Mouse (Mus musculus) kidney, adult 18-20 months (tissue): Measurements from ENCODE around the gene Rcor3.
A peak's percentile ranks its signal among the peaks of the same experiment; 100 is the strongest.

Experiments
- DNase-seq: peaks from one replicate; pipeline ENCODE4 v3.0.0; 2021

Gene Rcor3

DNA sequence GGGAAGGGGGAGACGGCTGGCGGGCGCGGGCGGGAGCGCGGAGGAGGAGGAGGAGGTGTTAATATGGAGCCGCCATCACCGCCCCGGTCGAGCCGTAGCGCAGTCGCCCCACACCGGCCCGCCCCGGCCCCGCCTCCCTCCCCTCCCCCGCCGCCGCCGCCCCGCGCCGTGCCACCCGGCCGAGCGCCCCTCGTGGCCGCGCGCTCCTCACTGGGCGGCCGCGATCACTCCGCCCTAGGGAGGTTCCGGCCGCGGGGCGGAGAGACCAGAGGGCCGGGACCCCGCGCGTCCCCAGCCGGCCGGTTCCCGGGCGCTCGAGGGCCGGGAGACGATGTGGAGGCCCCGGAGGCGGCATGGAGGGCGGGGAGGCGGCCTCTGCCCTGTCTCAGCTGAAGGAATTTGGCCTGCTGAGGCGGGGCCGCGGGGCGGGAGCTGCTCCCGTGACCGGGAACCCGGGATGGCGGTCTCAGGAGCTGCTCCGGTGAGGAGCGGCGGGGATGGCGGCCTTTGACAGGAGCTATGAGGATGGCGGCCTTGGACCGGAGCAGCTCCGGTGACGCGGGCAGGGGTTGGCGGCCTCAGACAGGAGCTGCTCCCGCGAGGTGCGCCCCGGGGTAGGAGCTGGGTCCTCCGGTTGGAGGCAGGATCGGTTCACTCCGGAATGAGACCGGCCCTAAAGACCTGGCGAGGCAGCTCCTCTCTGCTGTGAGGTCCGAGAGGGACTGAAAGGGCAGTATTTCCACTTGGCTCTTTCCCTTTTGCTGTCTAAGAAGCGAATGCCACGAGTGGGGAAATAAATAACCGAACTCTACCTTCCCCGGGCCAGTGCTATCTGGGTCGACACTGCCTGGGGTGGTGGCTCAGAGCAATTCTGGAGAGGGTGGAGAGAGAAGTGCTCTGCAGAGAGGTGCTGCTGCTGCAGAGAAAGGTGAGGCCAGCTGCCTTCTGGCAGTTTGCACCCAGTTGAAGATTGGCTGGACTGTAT, at the start of gene Rcor3:
Rcor3 (minus strand) TSS at position 137 of the 985 bp plus-strand sequence.
- peak; percentile 91 for DNase-seq

DNA sequence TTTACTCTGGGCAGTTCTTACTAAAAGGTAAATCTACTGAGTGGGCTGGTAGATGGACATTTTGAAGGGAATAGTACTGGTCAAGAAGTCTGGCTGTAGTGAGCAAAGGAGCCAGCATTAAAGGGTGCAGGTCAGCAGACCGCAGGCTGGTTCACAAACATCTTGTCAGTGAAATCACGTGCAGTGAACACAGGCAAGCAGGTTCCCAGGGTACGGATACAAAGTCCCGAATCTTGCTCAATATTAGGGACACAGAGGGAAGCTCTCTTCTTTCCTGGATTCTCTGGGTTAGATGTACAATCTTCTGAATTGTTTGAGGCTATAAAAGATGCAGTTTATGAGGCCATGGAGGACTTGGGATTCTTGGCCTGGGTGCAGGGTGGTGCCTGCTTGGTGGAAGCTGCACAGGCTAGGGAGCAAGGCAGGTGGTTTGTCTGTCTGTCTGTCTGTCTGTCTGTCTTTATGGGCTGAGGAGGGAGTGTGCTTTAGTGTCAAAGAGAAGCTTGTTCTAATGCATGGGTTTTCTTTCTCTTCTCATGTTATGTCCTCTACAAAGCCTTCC, 43.9 kb upstream of the Rcor3 start:
- no peak for DNase-seq

DNA sequence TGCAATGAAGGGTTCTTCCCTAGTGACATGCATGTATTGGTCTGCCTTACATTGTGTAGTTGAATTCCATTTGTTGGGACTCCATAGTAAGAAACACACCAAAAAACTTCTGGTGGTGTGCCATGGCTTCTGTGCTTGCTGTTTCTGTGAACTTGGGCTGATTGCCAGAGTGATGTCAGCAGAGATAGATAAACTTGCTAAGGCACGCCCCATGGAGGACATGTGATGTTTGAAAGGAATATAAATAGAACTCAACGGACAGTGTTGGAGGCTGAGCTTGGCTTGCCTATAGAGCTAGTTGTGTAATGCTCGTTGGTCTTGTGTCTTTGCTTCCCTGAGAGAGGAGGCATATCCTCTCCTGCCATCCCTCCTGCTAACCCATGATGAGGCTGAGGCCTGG, 42.0 kb upstream of the Rcor3 start:
- DNase-seq: no peak

DNA sequence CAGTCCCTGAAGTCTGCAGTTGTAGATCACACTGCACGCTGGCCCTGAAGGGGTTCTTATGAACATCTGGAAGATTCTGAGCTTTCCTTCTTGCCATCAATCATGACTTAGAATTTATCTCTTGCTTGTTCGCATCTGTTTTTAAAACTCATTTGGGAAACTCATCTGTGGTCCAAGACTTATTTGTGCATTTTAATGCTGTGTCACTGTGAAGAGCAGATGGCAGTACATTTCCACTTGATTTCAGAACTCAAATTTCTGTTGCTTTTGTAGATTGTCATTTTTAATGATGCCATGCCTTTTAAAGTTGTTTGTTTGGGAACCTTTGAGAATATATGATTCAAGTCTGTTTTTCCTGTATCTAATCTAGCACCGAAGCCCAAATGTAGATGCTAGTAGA, 33.6 kb upstream of the Rcor3 start:
- no peak for DNase-seq

DNA sequence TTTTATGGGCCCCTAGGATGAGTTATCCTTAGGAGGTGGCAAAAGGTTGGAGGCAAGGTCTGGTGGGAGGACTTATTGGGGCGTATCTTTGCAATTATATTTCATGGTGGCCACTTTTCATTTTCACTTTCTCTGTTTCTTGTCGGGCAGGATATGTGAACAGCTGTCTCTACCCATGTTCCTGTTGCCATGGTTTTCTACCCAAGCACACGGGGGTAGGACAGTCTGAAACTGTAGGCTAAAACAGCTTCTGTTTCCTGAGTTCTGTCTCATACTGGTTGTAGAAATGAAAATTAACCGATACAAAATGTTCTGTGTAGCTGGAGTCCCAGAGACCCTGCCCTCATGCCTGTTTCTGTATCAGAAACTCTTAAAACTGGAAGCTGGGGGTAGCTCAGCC, 13.3 kb upstream of the Rcor3 start:
- DNase-seq: no peak

DNA sequence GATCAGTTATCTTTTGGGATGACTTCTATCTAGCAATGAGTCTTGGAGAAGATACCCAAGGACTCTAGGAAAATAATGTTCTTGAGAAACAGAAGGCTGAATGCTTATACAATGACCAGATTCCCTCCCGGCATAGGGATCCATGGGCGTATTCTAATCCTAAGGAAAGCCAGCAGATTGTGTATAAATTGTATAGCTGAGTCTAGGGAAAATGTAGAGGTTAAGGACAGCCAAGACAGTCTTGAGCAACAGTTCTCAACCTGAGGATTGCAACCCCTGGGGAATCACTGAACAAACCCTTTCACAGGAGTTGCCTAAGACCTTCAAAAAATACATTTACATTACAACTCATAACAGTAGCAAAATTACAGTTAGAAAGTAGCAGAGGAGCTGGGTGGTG, 2.5 kb upstream of the Rcor3 start:
- DNase-seq: no peak

DNA sequence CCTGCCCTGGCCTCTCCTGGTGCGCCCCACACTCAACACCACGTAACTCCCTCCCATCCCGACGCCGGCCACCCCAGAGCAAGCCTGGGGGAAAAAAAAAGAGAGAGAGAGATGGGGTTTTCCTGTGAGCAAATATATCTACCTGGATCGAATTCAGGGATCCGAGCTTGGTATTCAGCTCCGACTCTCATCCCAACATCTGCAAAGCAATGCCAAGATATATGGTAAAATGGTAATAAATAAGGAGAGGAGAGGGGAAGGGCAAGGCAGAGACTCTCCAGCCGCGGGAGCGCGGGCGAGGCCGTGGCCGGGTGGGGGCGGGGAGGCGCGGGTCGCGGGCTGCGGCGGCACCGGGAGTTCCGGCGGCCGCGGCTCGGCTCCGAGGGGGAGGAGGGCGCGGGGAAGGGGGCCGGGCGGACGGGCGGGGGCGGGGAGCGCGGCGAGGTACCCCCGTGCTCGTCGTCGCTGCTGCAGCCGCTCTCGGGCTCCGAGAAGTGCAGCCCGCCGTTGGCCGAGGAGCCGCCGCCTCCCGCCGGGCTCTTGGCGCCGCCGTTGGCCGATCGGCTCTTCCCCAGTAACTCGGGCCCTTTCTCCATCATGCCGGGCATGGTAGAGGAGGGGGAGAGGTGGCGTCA, 454 bp downstream of the Rcor3 start:
- no peak for DNase-seq

DNA sequence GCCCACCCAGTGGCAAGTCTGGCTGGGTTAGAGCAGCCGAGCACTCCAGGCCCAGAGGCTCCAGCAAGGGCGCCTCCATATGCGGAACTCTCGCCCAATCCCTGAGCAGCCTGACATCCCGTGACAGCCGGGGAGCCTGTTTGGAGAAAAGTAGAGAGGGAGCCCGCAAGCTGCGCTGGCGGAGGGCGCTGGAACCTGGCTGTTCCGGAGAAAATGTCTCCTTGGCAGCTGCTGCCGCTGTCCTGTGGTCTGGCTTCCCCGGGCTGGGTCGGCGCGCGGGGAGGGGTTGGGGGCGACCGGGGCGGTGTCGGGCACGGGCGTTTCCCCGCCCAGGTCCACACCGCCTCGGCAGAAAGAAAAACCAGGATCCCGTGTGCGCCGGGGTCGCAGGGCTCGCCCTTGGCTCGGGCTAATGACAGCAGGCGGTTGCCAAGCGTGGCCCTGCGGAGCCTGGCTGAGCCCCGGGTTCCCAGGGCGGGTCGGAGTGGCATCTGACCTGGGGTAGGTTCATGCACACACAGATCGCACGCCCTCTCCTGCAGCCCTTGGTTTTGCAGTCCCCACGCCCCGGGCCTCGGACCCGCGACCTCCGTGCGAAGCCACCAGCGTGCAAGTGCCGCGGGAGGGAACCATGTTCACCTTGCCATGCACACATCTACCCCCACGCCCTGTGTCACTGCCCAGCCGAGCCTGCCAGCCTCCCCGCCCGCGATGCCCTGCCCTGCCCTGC, 1.1 kb downstream of the Rcor3 start:
- peak; percentile 82 for DNase-seq

DNA sequence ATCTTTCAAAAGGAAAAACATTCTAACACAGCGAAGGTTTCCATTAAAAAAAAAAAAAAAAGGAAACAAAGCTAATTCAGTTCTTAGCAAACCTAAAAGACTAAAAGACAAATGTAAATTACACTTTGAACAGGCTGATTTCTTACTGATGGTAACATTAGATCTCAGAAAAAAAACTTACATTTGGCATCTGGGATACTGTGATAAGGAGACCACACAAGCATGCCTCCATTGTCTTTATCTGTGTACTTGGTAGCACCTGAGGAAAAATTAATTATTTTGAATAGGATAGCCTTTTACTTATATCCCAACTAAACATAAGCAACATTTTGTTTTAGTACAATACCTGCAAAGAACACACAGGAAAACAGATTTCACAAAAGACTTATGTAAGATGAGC, 7.7 kb downstream of the Rcor3 start:
- no peak for DNase-seq

DNA sequence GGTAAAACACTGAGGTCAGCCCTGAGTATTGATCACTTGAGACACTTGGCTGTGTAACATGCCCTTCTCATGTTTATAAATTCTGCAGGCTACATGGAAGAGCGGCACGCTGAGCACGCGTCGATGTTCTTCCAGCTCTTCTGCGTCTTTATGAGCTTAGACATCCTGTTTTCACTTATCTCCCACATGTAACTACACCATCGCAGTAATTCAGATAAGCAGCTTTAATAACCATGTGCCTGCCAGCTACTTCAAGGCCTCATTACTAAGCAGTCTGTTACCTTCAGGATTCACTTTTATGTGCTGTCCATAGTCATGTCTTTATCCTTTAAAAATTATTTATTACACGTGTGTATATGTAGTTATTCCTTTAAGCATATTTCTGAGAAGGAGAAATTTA, 9.5 kb downstream of the Rcor3 start:
- DNase-seq: no peak

DNA sequence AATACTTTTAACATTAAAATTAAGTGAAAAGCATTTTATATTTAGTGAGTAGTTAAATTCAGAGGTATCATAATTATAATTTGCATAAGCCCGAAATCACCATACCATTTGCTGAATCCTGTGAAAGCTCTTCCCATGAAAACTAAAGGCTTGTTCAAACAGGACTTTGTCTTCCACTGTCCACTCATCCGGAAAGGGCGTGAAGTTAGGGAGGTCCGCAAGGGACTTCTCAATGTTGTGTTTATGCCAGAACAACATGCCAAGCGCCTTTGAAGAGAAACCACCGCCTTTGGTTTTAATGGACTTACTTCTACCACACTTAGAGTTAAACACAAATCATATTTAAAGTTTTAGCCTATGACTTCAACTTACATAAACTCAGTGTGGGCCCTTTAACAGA, 12.1 kb downstream of the Rcor3 start:
- peak; percentile 50 for DNase-seq

DNA sequence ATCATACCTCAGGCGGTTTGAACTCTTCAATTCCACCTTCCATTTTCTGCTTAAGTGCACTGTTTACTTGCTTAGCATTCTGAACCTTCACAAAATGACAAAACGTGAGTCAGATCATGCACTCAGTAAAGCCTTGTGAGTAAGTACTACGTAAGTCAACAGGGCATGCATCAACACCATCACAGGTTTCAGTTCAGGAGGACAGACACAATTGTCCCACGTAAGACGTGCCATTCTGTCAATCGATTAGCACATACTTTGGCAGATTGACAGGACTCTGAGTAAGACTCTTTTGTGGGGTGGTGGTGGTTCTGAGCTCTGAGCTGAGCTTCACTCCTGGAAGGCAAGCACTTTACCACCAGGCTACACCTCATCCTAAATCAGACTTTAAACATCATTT, 21.6 kb downstream of the Rcor3 start:
- no peak for DNase-seq

DNA sequence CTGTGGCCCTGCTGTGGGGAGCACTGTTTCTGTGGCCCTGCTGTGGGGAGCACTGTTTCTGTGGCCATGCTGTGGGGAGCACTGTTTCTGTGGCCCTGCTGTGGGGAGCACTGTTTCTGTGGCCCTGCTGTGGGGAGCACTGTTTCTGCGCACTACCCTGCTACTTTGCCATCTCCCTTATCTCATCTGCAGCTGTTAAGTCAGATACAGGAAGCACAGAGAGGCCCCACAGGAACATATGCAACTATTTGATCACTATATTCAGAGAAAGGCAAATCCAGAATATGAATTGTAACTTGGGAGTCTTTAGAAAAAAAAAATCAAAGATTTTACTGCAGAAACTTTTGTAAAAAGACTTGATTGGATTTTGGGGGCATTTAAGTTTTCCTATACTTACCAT, 22.5 kb downstream of the Rcor3 start:
- DNase-seq: no peak

DNA sequence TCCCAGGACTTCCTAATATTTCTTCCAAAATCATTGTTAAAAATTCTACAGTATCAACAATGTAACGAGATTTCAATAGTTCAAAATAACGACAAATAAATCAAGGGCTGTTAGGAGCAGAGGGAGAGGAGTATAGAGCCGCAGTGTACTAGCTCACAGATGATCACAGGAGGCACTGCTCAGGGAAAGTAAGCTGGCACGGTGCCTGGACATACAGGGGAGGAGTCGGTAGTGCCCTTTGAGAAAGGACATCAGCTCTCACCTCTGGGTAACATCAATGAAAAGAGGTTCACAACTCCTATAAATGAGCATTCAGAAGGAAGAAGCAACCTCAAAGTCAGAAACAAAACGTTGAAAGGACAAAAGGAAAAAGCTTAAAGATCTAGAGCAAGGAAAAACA, 28.7 kb downstream of the Rcor3 start:
- peak; percentile 64 for DNase-seq

DNA sequence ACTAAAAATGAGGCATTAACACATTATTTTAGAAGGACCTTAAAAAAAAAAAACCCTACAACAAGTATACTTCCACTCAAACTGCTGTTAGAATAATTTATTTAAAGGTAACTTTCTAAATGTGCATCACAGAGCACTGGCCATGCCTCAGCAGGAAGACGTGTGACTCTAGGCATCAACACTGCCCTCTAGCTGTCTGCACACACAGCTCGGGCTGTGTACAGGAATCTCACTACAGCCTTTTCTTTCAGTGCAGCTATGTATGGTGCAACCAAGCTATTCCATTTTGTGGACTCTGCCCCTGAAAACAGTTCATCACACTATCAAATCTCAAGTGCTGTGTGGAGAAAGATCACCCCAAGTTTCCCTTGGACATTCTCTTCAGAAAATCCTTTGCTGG, 30.5 kb downstream of the Rcor3 start:
- DNase-seq: no peak

DNA sequence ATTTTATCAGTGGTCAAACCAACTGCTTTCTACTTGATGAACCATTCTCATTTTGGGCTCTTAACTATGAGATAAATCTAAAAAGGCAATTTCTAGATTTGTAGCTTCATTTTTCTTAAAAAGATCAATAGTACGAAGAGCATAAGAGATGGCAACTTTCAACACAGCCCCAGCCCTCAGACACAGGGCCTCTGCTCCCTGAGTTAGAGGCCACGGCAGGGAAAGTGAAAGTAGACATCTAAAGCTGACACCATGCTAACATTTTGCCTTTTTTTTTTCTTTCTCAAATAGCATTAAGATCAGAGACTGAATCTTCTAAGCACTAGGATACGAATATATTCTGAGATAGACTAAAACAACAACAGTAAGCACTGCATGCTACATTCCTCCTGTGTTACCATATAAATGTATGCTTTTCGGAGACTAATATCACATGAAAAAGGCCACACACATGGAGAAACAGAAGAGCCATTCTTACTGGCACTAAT, 31.9 kb downstream of the Rcor3 start:
- no peak for DNase-seq

DNA sequence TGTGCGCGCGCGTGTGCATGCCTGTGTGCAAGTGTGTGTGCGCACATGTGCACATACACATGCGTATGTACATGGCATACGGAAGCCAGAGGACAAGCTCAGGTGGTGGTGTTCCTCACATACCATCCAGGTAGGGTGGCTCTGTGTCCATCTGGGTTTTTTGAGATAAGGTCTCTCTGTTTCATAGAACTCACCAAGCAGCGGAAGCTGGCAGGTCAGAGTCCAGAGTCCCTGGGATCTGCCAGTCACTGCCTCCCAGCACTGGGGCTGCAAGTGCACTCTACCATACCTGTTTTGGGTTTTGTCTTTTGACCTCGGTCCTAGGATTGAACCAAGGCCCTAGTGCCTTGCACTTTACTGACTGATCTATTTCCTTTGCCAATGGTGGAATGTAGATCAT, 33.8 kb downstream of the Rcor3 start:
- DNase-seq: peak; percentile 69

DNA sequence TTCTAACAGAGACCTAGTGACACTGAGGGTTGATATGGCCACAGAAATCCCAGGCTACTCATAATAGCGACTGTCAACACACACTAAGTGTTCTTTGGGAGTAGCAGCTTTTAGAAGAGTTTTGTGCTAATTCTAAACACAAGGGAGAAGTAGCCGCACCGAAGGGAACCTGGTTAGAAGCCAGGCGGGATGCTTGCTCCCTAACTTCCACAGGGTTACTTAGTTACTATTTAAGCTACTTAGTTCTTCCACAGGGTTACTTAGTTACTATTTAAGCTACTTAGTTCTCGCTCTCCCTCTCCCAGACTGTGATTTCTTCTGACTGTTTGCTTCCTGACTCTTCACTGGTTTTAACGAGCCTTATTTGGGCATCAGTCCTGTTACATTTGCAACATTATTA, 34.7 kb downstream of the Rcor3 start:
- DNase-seq: peak; percentile 37

DNA sequence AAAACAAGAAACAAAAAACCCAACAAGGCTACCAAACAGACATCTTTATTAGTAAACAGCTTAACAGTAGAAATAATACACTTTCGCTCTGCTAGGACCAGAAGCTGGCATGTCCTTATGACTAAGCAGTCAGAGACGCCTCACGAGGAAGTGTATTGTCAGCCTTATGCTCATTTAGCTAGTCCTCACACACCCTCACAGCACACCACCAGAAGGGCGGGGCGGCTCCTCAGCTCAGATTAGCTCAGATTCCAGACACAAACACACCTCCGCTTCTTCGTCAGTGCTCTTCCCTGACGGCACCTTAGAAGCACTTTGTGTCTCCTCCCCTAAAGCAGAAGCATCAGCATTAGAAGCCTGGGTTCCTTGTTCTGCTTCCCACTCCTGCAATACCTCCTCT, 36.5 kb downstream of the Rcor3 start:
- DNase-seq: no peak

DNA sequence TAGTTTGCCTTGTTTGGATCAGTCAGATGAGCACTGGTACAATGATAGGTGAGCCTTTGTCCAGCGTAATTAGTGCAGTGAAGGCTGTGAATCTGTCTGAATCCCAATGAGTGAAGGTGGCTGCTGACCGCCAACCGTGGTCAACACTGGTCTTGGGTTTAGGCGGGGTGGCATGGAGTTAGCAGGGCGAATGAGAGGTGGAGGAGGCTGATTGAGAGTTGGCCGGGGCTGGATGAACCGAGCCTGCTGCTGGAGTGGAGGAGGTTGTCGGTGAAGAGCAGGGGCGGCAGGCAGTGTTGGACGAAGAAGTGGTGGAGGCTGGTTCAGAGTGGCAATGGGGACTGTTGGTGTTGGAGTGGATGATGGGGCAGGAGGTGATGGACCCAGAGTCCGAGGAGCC, 37.1 kb downstream of the Rcor3 start:
- DNase-seq: no peak

DNA sequence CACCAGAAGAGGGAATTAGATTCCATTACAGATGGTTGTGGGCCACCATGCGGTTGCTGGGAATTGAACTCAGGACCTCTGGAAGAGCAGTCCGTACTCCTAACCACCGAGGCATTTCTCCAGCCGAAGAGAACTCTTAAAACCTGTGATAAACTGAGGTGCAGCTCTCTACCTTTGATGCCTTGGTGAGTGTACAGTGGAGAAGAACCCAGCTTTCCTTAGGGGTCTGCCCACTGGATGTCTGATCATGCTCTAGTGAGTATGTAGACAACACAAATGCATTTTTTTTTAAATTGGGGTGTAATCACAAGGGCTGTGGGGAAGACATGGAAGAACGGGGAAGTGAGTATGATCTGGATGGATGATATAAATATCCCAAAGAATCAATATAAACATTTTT, 42.2 kb downstream of the Rcor3 start:
- DNase-seq: no peak

DNA sequence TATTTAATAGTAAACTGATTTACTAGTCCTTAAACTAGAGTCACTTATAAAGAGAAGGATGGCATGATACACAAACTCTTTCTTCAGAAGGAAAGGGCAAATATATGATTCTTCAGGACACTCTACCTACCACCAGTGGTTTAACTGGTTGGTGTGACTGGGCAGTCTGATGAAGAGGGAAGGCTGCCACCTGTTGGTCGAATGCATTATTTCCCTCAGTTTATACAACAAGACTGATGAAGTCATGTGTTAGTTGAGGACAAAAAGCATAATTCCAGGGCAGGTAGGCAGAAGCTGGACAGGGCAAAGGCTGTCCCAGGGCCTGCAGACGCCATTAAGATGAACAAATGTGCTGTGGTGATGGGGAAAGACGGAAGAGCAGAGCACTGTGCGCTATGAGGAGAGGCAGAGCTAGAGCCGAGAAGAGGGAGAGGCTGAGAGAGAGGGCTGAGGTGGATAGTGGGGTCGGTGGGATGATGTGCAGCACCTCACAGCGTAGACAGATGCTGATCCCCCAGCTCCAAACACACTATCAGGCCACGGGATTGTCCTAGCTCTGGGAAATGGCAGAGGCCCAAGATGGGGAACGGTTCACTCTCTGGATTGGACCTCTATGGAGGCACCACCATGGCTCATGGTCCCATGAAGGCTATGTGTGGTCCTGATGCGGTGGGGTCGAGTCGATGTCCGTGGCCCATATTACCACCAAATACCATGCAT, 43.3 kb downstream of the Rcor3 start:
- DNase-seq: peak; percentile 75
